Mouse (Mus musculus): ENCODE data around the gene Sik2. TPM values are rescaled to one million over a fixed set of nuclear protein-coding genes. Genes with fewer than 3 reads are reported as not detected.

Sik2 gene
- polyA plus RNA-seq, 1 experiment from 2014 or later, result 16.6 TPM

DNA sequence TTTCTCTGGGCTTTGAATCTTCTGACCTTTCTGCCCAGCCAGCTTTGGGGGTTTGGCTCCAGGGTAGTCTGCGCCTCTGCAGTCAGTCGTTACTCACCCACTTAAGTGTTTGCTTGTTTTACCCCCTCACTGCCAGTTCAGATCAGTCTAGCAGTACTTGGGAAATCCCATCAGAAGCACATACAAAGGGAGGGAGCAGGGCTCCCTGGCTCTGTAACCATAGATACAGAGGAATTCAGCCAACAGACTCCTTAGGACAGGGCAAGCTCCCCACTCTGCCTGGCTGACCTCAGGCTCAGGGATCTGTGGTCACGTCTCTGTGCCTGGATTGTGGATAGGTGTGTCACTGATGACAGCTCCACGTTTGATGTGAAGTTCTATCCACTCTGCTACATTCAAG lies 121.5 kb downstream of the Sik2 start:
- H3K27ac ChIP-seq (ENCODE audit: low read depth), result no peak overlapping the region; the same call in 1 of the 2 replicates
- H3K4me1 ChIP-seq (replicated peaks; ENCODE audit: control insufficient read depth, insufficient read depth, low read length), result peaks cover 24% of the 10 kb centered on the region
- no peak overlapping the region for H3K4me3 ChIP-seq (ENCODE audit: low read depth, low read length)
- DNase-seq (ENCODE audit: low spot score), result no peak
- H3K27me3 ChIP-seq (replicated peaks; ENCODE audit: control insufficient read depth, insufficient read depth, low read length), result no peaks in the 10 kb centered on the region
- no peak for ATAC-seq (replicated peaks; ENCODE audit: low FRiP score, low TSS enrichment, low read depth)
- H3K4me2 ChIP-seq (ENCODE audit: low read length), result no peak overlapping the region
- peaks cover 23% of the 10 kb centered on the region; the same call in 1 of the 2 replicates for H3K36me3 ChIP-seq (ENCODE audit: control insufficient read depth, insufficient read depth, low read length)
- no peaks in the 10 kb centered on the region for H3K9me3 ChIP-seq (ENCODE audit: control insufficient read depth, low read length)
- WGBS, result 29% methylated on average over 4 of the region's 4 CpGs
- no peak overlapping the region for H3K9ac ChIP-seq (ENCODE audit: low read length)

DNA sequence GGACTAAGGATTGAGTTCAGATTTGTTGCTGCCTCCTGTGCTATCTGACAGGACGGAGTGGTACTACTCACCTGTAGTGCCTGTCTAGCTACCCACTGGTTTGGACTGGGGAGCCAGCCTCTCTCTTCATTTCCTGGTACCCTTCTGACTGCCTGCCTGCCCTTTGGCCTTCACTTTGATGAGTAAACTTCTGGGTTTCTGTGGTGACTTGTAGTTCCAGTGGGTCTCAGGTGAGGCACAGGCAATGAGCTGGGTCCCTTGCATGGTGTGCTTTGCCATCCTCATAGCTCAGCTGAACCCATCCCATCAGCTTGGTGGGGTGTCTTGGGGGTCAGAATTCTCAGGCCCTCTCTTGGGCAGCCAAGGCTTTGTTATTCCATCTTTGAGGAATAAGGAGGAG lies 122.0 kb downstream of the Sik2 start:
- Histone ChIP-seq H3K36me3 (ENCODE audit: control insufficient read depth, insufficient read depth, low read length) (peaks cover 23% of the 10 kb centered on the region; the same call in 1 of the 2 replicates), H3K9ac (ENCODE audit: low read length) (no peak overlapping the region), H3K27me3 (replicated peaks; ENCODE audit: control insufficient read depth, insufficient read depth, low read length) (no peaks in the 10 kb centered on the region), H3K4me1 (replicated peaks; ENCODE audit: control insufficient read depth, insufficient read depth, low read length) (peaks cover 24% of the 10 kb centered on the region), H3K9me3 (ENCODE audit: control insufficient read depth, low read length) (no peaks in the 10 kb centered on the region), H3K4me3 (ENCODE audit: low read depth, low read length) (no peak overlapping the region), H3K4me2 (ENCODE audit: low read length) (no peak overlapping the region), H3K27ac (ENCODE audit: low read depth) (no peak overlapping the region; the same call in 1 of the 2 replicates)
- 100% methylated on average over 1 of the region's 1 CpGs for WGBS
- ATAC-seq (replicated peaks; ENCODE audit: low FRiP score, low TSS enrichment, low read depth), result no peak
- DNase-seq (ENCODE audit: low spot score), result no peak

DNA sequence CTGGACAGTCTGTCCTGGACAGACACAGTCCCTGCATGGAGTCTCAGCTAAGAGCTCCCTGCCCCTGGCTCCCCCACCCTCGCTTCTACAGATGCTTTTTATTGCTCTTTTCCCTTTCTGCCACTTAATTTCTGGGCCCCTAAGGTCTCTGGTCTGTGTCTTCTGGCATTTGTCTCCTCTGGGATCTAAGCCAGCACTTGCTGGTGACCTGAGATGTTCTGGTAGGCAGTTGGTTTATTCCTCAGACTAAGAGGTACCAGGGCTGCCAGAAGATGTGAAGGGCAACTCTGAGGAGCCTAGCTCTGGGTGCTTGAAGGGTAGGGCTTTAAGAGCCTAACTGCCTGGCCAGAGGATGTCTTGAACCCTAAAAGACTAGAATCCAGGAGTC lies 123.3 kb downstream of the Sik2 start:
- DNase-seq (ENCODE audit: low spot score) (no peak), ATAC-seq (replicated peaks; ENCODE audit: low FRiP score, low TSS enrichment, low read depth) (no peak)
- H3K4me2 ChIP-seq (ENCODE audit: low read length), result no peak overlapping the region
- H3K27ac ChIP-seq (ENCODE audit: low read depth), result peak overlapping the region; percentile 57
- no peaks in the 10 kb centered on the region for H3K9me3 ChIP-seq (ENCODE audit: control insufficient read depth, low read length)
- H3K9ac ChIP-seq (ENCODE audit: low read length), result peak overlapping the region; percentile 8; the same call in 1 of the 2 replicates
- WGBS, result 33% methylated on average over 1 of the region's 1 CpGs
- peaks cover 24% of the 10 kb centered on the region for H3K4me1 ChIP-seq (replicated peaks; ENCODE audit: control insufficient read depth, insufficient read depth, low read length)
- peaks cover 26% of the 10 kb centered on the region for H3K36me3 ChIP-seq (ENCODE audit: control insufficient read depth, insufficient read depth, low read length)
- H3K27me3 ChIP-seq (replicated peaks; ENCODE audit: control insufficient read depth, insufficient read depth, low read length), result no peaks in the 10 kb centered on the region
- no peak overlapping the region for H3K4me3 ChIP-seq (ENCODE audit: low read depth, low read length)

DNA sequence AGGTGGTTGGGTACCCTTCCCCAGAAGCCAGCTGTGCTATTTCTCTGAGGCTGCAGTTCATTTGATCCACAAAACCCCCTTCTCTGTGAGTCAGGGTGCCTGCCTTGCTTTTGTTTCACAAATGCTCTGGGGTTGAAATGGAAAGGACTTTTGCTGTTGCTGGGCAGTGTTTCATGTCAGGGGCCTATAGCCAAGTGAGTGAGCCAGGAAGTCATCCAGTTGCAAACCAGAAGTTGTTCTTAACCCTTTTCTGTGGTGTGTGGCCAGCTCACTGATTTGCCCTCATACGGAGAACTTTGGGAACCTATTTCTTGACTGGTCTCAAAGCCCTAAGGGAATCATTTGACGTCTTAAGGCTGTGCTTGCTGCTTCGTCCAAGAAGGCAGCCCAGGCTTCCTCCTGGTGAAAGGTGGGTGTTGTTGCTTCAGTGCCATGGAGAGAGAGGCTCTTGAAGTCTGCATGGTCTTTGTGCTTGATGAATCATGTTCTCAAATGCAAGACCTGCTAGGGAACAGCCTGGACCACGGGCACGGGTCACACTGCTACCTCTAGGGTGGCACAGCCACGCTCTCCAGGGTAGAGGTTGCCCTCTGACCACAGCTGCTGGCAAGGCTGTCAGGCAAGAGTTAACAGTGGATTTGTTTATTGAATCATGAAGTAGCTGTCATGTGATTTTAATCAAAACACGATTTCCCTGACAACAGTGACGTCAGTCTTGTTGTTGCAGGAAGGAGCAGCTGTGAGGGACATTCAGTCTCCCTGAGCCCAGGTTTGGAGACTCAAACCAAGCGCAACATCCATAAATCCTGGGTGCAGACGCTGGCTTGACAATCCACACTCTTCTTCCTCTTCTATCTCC lies 123.9 kb downstream of the Sik2 start:
- DNase-seq (ENCODE audit: low spot score) (peak; percentile 59), ATAC-seq (replicated peaks; ENCODE audit: low FRiP score, low TSS enrichment, low read depth) (0 out of 2 replicates have a peak, but pooled peaks have one; percentile 16)
- peak overlapping the region; percentile 8; the same call in 1 of the 2 replicates for H3K9ac ChIP-seq (ENCODE audit: low read length)

DNA sequence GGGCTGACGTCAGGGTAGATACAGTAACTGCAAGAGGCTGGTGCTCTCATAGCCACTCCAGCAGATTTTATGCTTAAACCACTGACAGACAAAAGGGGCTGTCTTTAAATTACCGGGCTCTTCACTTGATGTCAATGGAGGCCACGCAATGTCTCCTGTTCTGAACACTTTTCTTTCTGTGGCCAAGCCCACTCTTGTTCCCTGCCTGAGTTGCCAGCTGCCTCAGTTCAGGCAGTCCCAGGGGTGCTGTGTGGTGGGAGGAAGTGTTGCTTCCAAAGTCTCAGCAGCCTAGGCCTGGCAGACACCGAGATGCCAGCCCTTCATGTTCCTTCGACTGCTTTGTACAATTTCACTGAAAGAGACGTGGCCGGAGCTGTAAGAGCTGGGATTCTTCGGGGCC lies 124.8 kb downstream of the Sik2 start:
- H3K9me3 ChIP-seq (ENCODE audit: control insufficient read depth, low read length), result no peaks in the 10 kb centered on the region
- no peak overlapping the region for H3K4me3 ChIP-seq (ENCODE audit: low read depth, low read length)
- peaks cover 24% of the 10 kb centered on the region for H3K4me1 ChIP-seq (replicated peaks; ENCODE audit: control insufficient read depth, insufficient read depth, low read length)
- H3K9ac ChIP-seq (ENCODE audit: low read length), result no peak overlapping the region
- WGBS, result 82% methylated on average over 8 of the region's 8 CpGs
- DNase-seq (ENCODE audit: low spot score) (no peak), ATAC-seq (replicated peaks; ENCODE audit: low FRiP score, low TSS enrichment, low read depth) (no peak)
- no peaks in the 10 kb centered on the region for H3K27me3 ChIP-seq (replicated peaks; ENCODE audit: control insufficient read depth, insufficient read depth, low read length)
- peaks cover 38% of the 10 kb centered on the region for H3K36me3 ChIP-seq (ENCODE audit: control insufficient read depth, insufficient read depth, low read length)
- H3K27ac ChIP-seq (ENCODE audit: low read depth), result no peak overlapping the region; the same call in 1 of the 2 replicates
- no peak overlapping the region for H3K4me2 ChIP-seq (ENCODE audit: low read length)

More for the DNA sequence above, 123.9 kb downstream of the Sik2 start:
- Histone ChIP-seq H3K9me3 (ENCODE audit: control insufficient read depth, low read length) (no peaks in the 10 kb centered on the region), H3K4me2 (ENCODE audit: low read length) (no peak overlapping the region), H3K4me3 (ENCODE audit: low read depth, low read length) (no peak overlapping the region), H3K27ac (ENCODE audit: low read depth) (peak overlapping the region; percentile 57), H3K4me1 (replicated peaks; ENCODE audit: control insufficient read depth, insufficient read depth, low read length) (peaks cover 24% of the 10 kb centered on the region), H3K27me3 (replicated peaks; ENCODE audit: control insufficient read depth, insufficient read depth, low read length) (no peaks in the 10 kb centered on the region), H3K36me3 (ENCODE audit: control insufficient read depth, insufficient read depth, low read length) (peaks cover 32% of the 10 kb centered on the region)
- 48% methylated on average over 10 of the region's 10 CpGs for WGBS

DNA sequence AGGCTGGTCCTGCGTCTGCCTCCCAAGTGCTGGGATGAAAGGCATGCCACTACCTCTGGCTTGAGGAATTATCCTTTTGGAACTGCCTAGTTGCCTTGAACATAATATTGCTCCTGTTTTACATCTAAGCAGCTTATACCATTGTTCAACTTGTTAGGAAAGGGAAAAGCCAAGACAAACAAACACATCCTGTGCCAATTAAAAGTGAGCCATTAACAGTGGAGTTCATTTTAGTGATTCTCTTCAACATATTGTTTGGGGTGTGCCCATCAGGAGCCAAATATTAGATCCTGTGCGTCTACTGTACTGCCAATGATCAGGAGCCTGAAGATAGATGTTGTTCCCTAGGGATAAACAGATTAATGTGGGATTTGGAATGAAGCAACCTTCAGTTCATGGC lies 126.7 kb downstream of the Sik2 start:
- DNase-seq (ENCODE audit: low spot score) (no peak), ATAC-seq (replicated peaks; ENCODE audit: low FRiP score, low TSS enrichment, low read depth) (no peak)
- no peaks in the 10 kb centered on the region for H3K9me3 ChIP-seq (ENCODE audit: control insufficient read depth, low read length)
- H3K27me3 ChIP-seq (replicated peaks; ENCODE audit: control insufficient read depth, insufficient read depth, low read length), result no peaks in the 10 kb centered on the region
- H3K9ac ChIP-seq (ENCODE audit: low read length), result no peak overlapping the region
- peaks cover 53% of the 10 kb centered on the region for H3K36me3 ChIP-seq (ENCODE audit: control insufficient read depth, insufficient read depth, low read length)
- WGBS, result 92% methylated on average over 2 of the region's 2 CpGs
- no peak overlapping the region for H3K4me2 ChIP-seq (ENCODE audit: low read length)
- H3K27ac ChIP-seq (ENCODE audit: low read depth), result no peak overlapping the region
- H3K4me1 ChIP-seq (replicated peaks; ENCODE audit: control insufficient read depth, insufficient read depth, low read length), result peaks cover 19% of the 10 kb centered on the region
- H3K4me3 ChIP-seq (ENCODE audit: low read depth, low read length), result no peak overlapping the region

DNA sequence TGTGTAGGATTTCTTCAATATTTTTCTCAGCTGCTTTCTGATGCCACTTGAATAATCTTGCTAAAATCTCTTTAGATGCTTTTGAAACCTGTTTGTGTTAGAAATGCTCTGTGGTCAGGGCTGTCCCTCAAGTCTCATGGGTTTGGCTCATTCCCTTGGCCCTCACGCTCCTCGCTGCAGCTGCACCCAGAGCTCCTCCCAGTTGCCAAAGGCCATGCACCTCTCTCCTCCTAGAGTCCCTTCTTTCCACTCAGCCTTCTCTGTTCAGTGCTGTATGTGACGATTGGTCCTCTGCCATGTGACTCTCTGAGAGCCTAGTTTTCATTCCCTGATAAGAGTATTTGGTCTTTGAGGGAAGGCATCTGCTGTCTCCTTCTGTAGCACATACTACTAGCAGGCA lies 131.4 kb downstream of the Sik2 start:
- Histone ChIP-seq H3K27ac (ENCODE audit: low read depth) (no peak overlapping the region), H3K9me3 (ENCODE audit: control insufficient read depth, low read length) (no peaks in the 10 kb centered on the region), H3K27me3 (replicated peaks; ENCODE audit: control insufficient read depth, insufficient read depth, low read length) (no peaks in the 10 kb centered on the region), H3K4me3 (ENCODE audit: low read depth, low read length) (no peak overlapping the region), H3K4me2 (ENCODE audit: low read length) (no peak overlapping the region), H3K9ac (ENCODE audit: low read length) (no peak overlapping the region), H3K36me3 (ENCODE audit: control insufficient read depth, insufficient read depth, low read length) (peaks cover 79% of the 10 kb centered on the region), H3K4me1 (replicated peaks; ENCODE audit: control insufficient read depth, insufficient read depth, low read length) (no peaks in the 10 kb centered on the region)
- no peak for ATAC-seq (replicated peaks; ENCODE audit: low FRiP score, low TSS enrichment, low read depth)
- 81% methylated on average over 3 of the region's 3 CpGs for WGBS
- no peak for DNase-seq (ENCODE audit: low spot score)

DNA sequence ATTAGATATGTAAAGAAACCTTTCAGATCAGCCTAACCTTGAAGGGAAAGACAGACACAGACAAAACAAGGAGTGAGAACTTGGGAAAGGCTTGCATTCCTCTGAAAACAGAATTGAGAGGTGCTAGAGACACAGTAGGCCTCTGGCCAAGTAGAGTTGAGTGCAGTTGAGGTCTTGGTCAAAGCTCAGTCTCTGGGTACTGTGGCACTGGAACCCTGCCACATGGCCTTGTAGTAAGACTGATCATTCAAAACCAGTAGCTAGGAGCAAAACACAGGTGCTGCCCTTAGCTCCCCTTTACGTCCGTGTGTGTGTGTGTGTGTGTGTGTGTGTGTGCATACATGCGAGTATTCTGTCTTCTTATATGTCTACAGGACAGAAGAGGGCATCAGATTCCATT lies 132.6 kb downstream of the Sik2 start:
- H3K4me1 ChIP-seq (replicated peaks; ENCODE audit: control insufficient read depth, insufficient read depth, low read length), result no peaks in the 10 kb centered on the region
- no peak overlapping the region for H3K4me2 ChIP-seq (ENCODE audit: low read length)
- H3K9ac ChIP-seq (ENCODE audit: low read length), result no peak overlapping the region
- H3K27me3 ChIP-seq (replicated peaks; ENCODE audit: control insufficient read depth, insufficient read depth, low read length), result no peaks in the 10 kb centered on the region
- no peak overlapping the region for H3K4me3 ChIP-seq (ENCODE audit: low read depth, low read length)
- DNase-seq (ENCODE audit: low spot score) (no peak), ATAC-seq (replicated peaks; ENCODE audit: low FRiP score, low TSS enrichment, low read depth) (no peak)
- H3K9me3 ChIP-seq (ENCODE audit: control insufficient read depth, low read length), result no peaks in the 10 kb centered on the region
- WGBS, result 96% methylated on average over 3 of the region's 3 CpGs
- no peak overlapping the region for H3K27ac ChIP-seq (ENCODE audit: low read depth)
- H3K36me3 ChIP-seq (ENCODE audit: control insufficient read depth, insufficient read depth, low read length), result peaks cover 79% of the 10 kb centered on the region

DNA sequence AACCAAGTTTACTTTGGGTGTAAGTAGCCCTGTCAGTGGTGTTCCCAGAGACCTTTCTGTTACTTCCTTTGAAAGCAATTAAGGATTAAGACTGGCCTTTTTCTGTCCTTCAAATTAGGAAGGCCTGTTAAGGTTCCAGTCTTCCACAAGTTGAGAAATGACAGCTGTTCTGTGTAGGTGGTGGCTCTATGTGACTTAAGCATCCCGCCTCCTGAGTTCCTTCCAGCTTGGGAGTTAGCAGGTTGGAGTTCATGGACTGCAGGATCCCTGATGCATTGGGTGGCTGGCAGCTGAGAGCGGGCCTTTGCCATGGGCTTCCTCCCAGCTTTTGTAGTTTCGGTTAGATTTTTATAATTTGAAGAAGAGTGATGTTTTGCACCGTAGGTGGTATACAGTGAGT lies 133.4 kb downstream of the Sik2 start:
- H3K9me3 ChIP-seq (ENCODE audit: control insufficient read depth, low read length), result no peaks in the 10 kb centered on the region
- DNase-seq (ENCODE audit: low spot score) (no peak), ATAC-seq (replicated peaks; ENCODE audit: low FRiP score, low TSS enrichment, low read depth) (no peak)
- H3K27ac ChIP-seq (ENCODE audit: low read depth), result no peak overlapping the region
- WGBS, result 92% methylated on average over 4 of the region's 4 CpGs
- H3K4me3 ChIP-seq (ENCODE audit: low read depth, low read length), result no peak overlapping the region
- H3K36me3 ChIP-seq (ENCODE audit: control insufficient read depth, insufficient read depth, low read length), result peaks cover 78% of the 10 kb centered on the region
- no peaks in the 10 kb centered on the region for H3K4me1 ChIP-seq (replicated peaks; ENCODE audit: control insufficient read depth, insufficient read depth, low read length)
- H3K9ac ChIP-seq (ENCODE audit: low read length), result no peak overlapping the region
- no peak overlapping the region for H3K4me2 ChIP-seq (ENCODE audit: low read length)
- no peaks in the 10 kb centered on the region for H3K27me3 ChIP-seq (replicated peaks; ENCODE audit: control insufficient read depth, insufficient read depth, low read length)
